Mouse (Mus musculus) forelimb bud, embryonic 11.5 days (tissue): Measurements from ENCODE around the gene Tm7sf2.
A peak's percentile ranks its signal among the peaks of the same experiment; 100 is the strongest.

ENCODE experiments used
- DNase-seq: peaks from one replicate; pipeline ENCODE4 v3.0.0-alpha.2; 2012; ENCODE audit warnings: low read depth, low spot score

The Tm7sf2 gene

GRCm38 (mm10) chr19:6067724-6068415 is at the start of gene Tm7sf2:
Tm7sf2 (minus strand) TSS chr19:6068373.
- peak; percentile 86 for DNase-seq

GRCm38 (mm10) chr19:6117346-6117985 is 49.3 kb upstream of the Tm7sf2 start:
- DNase-seq: no peak

- no peak for DNase-seq
These were observed 48.1 kb upstream of the Tm7sf2 start for GRCm38 (mm10) chr19:6116113-6116850.

- no peak for DNase-seq
These were observed 44.9 kb upstream of the Tm7sf2 start for GRCm38 (mm10) chr19:6113116-6113515.

GRCm38 (mm10) chr19:6105586-6105985 is 37.4 kb upstream of the Tm7sf2 start, which contains the start of gene Naaladl1:
Naaladl1 (plus strand) TSS chr19:6105782.
- no peak for DNase-seq

GRCm38 (mm10) chr19:6104476-6104875 is 36.3 kb upstream of the Tm7sf2 start:
- no peak for DNase-seq

GRCm38 (mm10) chr19:6102169-6102853 is 34.1 kb upstream of the Tm7sf2 start:
- DNase-seq: no peak

GRCm38 (mm10) chr19:6101186-6101585 is 33.0 kb upstream of the Tm7sf2 start:
- no peak for DNase-seq

GRCm38 (mm10) chr19:6097847-6098246 is 29.7 kb upstream of the Tm7sf2 start:
- no peak for DNase-seq

GRCm38 (mm10) chr19:6094119-6094518 is 25.9 kb upstream of the Tm7sf2 start, which contains the start of gene AC131692.1:
AC131692.1 (plus strand) TSS chr19:6094419.
- no peak for DNase-seq

GRCm38 (mm10) chr19:6088841-6089240 is 20.7 kb upstream of the Tm7sf2 start:
- DNase-seq: no peak

- DNase-seq: peak; percentile 79
These were observed 17.3 kb upstream of the Tm7sf2 start for GRCm38 (mm10) chr19:6085417-6085879.

GRCm38 (mm10) chr19:6084478-6085248 is 16.5 kb upstream of the Tm7sf2 start, which contains the start of the genes Zfpl1 and Cdca5:
Zfpl1 (minus strand) TSS chr19:6084956.
Cdca5 (plus strand) TSS chr19:6084983.
- peak; percentile 99 for DNase-seq

- no peak for DNase-seq
These were observed 14.0 kb upstream of the Tm7sf2 start, which contains the start of gene Gm28374 for GRCm38 (mm10) chr19:6082156-6082555. Gm28374 (minus strand) TSS chr19:6082256.

GRCm38 (mm10) chr19:6079983-6080480 is 11.9 kb upstream of the Tm7sf2 start, which contains the start of gene Tmem262:
Tmem262 (plus strand) TSS chr19:6080033.
- DNase-seq: no peak

GRCm38 (mm10) chr19:6076564-6077393 is 8.6 kb upstream of the Tm7sf2 start, which contains the start of gene Vps51:
Vps51 (minus strand) TSS chr19:6077231.
- peak; percentile 87 for DNase-seq

- no peak for DNase-seq
These were observed 5.7 kb upstream of the Tm7sf2 start for GRCm38 (mm10) chr19:6073889-6074288.

GRCm38 (mm10) chr19:6071261-6071660 is 3.1 kb upstream of the Tm7sf2 start:
- DNase-seq: no peak

GRCm38 (mm10) chr19:6070571-6071250 is 2.5 kb upstream of the Tm7sf2 start:
- no peak for DNase-seq
